Mouse (Mus musculus): Measurements from ENCODE around the gene Tmem202. TPM values are rescaled to one million over a fixed set of nuclear protein-coding genes. Genes with fewer than 3 reads are reported as not detected.

Gene Tmem202
- under 1 TPM; 0.42 to 0.65 TPM for total RNA-seq (2021)
- long read RNA-seq, experiment 1, partial matches to known transcripts: 0 of 1 reads
- long read RNA-seq, experiment 1, other reads (novel, unspliced or antisense): 1 of 1 reads
- long read RNA-seq, experiment 2: 0 reads

DNA sequence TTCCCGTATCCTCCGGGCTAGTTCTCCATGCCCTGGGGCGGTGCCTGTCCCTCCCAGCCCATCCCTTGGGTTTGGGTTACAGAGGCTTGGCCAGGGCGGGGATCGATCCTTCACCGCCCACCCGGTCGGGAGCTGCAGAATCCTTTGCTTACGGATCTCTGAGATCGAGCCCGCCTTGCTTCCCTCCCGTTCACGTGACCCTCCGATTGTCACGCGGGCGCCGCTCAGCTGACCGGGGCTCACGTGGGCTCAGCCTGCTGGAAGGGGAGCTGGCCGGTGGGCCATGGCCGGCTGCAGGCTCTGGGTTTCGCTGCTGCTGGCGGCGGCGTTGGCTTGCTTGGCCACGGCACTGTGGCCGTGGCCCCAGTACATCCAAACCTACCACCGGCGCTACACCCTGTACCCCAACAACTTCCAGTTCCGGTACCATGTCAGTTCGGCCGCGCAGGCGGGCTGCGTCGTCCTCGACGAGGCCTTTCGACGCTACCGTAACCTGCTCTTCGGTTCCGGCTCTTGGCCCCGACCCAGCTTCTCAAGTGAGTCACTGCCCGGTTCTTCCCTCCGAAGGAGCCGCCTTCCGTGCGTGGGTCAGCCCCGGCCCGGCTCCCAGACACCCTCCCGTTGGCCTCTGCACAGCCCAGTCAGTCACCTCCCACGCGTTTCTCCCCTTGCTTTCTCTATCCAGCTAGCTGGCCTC is at the start of gene Tmem202, which contains the start of gene Hexa:
Gene Tmem202 (minus strand): TSS at position 407 of the 697 bp plus-strand sequence.
Gene Hexa (plus strand): TSS at position 100 of the 697 bp plus-strand sequence.
- DNase-seq (ENCODE audit: low spot score in 2 of 2): peak; percentile 74 to 86

DNA sequence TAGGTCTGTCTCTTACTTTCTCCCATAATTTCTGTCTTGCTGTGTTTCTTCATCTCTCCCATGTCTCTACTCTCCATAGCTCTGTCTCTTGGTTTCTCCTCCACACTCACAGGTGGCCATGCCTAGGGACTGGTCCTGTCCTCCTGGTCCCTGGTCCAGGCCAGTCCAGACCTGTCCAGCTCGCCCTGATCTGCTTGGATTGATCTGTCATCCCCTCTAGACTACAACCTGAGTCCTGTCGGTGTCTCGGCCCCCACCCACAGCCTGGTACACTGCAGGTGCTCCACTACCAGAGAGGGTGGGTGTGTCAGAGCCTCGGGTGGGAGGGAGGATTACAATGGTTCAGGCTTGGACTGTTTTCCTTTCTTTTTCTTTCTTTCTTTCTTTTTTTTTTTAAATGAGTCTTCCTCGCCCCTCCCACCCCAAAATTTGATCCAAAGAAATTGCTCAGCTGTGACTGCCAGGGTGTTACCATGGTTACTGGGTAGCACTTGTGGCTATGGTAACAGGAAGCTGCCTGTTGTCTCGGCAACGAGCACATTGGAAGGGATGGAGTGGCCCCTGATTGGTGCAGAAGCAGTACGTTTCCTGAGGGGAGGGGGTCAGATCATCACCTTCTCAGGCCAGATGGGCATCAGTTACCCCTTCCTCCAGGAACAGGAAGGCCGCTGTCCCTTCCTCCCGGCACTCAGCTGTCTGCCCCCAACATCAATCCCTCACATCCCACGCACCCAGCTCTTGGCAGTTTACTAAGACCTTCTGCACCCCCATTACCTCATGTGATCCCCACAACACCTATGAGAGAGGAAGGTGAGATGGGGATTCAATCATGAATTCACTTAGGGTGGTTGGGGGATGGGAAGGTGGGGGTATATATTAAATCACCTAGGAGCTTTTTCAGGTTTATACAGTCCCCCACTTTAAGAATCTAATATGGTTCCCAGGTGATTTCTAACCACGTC is 49.3 kb upstream of the Tmem202 start:
- no peak for DNase-seq (ENCODE audit: low spot score in 2 of 2)

DNA sequence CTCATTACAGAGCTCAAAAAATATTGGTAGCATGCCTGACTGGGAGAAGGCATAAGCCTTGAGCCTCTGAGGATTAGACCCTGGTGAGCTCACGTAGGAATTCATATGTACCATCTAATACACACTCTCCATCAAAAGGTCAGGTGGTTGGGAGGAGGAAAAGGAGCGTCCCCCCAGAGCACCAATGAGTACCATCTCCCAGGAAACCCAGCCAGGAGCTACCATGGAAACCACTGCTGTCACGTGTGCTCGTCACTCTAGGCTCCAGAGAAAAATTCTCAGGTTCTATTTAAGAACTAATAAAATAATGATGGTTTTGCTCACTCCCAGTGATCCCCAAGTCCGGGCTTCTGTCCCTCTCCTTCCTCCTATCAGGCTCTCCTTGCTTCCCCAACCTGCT is 48.6 kb upstream of the Tmem202 start:
- DNase-seq (ENCODE audit: low spot score in 2 of 2): no peak

DNA sequence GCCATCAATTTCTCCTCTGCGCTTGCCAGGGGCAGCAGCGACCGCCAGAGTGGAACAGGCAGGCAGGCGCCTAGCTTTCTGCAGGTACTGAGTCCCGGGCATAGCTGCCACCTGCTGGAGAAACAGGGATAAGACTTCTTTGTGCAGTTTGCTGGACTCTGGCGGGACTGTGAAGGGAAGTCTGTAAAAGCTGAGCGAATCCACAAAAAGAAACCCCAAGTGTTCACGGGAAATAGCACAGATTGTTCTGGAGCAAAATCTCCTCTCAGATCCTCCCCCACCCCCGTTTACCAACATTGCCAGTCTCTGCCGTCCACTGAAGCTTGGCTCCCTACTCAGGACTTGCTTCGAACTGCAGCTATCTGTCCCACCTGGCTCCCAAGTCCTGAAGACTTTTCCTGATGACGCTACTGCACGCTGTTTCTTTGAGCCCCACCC is 45.2 kb upstream of the Tmem202 start:
- DNase-seq (ENCODE audit: low spot score in 2 of 2): peak in 1 of 2 experiments; percentile 67

DNA sequence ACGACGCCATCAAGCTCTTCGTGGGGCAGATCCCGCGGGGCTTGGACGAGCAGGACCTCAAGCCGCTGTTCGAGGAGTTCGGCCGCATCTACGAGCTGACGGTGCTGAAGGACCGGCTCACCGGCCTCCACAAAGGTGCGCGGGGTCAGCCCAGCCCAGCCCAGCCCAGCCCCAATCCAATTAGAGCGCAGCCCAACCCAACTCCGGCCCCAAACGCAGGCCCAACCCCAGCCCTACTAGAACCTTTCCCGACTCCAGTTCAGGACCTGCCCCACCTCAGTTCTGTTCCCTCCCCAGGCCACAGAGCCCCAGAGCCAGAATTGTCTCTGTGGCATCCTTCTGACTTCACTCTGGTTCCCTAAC is 38.8 kb upstream of the Tmem202 start:
- no peak for DNase-seq (ENCODE audit: low spot score in 2 of 2)

DNA sequence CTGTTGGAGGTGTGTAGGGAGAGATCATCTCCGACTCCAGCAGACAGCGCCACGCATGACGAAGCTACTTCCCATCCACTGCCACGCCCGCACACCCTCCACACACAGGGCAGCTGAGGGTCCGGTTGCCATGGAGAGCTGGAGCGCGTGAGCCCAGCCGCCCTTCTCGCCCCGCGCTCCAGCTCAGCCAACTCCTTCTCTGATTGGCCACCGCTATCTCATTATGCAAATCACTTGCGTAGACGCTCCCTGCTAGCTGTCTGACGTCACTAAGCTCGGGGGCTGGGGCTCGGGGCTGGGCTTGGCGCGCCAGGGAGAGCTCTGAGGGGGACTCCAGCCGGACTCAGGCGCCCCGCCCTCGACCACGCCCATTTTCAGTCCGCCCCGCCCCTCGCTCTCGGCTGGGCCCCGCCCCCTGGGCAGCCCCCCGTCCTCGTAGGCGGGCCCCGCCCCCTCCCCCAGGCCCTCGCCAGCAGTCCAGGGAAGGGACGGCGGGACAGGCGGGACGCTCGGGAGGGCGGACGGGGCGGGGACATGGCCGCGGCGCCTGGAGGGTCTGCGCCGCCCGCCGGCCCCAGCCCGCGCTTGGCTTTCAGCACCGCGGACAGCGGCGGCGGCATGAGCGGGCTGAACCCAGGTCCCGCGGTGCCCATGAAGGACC is 38.3 kb upstream of the Tmem202 start, which contains the start of gene Celf6:
Gene Celf6 (plus strand): TSS at position 74 of the 661 bp plus-strand sequence.
- peak; percentile 60 to 80 for DNase-seq (ENCODE audit: low spot score in 2 of 2)

DNA sequence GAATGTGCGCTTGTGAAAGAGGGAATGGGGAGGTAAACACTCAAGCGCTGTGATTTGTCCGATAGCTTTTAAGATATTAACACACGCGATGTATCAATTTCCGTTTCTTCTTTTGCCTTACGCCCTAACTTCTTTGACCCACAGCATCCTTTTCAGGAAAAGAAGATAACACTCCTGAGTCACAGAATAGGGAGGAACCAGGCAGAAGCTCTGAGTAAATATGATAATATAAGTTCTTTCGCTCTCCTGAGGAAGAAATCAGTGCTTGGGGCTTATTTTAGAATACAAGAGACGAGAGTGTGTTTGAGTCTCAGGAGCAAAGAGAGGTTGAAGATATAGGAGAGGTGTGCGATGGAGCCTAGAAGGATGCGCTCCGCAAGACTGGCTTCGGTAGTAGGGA is 37.8 kb upstream of the Tmem202 start:
- no peak for DNase-seq (ENCODE audit: low spot score in 2 of 2)

DNA sequence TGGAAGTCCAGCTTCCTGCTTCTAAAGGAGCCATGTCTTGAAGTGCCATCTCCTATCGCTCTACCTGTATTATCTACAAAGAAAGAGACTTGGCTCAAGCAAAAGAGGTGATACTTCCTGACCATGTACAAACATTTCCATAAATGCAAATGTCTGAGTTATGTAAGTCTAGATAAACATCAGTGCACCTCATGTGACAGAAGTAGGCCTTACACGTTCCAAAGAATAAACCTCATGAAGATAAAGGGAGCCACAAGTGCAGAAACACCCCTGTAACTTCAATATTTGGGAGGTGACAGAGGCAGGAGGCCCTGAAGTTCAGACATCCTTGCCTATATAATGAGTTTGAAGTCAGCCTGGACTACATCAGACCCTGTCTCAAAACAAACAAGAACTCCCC is 32.2 kb upstream of the Tmem202 start:
- no peak for DNase-seq (ENCODE audit: low spot score in 2 of 2)

DNA sequence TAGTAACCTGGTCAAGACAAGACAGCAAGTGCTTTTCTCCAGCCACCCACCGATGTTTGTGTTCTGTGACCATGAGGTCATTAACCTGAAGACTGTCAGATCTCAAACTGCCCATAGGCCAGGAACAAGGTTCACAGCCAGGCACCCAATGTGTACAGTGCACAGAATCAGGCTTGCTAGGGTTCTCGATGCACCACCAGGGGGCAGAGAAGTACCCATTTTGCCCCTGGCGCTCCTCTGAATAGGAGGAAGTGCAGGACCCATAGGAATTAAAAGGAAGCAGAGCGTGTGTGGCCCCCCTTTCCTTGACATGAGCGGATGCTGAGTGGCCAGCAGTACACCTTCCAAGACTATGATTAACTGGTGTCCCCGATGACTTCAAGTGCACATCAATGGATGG is 27.5 kb upstream of the Tmem202 start:
- peak in 1 of 2 experiments; percentile 51 for DNase-seq (ENCODE audit: low spot score in 2 of 2)

DNA sequence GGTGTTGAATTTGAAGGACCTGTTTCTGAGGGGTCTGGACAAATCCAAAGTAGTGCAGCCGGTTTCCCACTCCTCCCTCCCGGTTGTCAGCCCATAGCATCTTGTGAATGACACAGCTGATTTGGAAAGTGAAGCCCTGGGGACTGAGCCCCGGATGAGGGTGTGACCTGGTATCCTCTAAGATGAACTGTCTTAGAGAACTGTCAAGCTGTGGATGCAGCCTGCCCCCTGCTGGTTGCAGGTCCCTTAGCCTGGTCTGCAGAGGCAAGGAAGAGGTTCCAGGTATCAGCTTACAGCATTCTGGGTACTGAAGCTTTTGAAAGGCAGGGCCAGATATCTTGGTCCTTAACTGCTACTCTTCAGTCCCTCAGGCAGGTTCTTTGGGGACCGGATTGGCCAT is 26.0 kb upstream of the Tmem202 start:
- DNase-seq (ENCODE audit: low spot score in 2 of 2): peak; percentile 59 to 74

DNA sequence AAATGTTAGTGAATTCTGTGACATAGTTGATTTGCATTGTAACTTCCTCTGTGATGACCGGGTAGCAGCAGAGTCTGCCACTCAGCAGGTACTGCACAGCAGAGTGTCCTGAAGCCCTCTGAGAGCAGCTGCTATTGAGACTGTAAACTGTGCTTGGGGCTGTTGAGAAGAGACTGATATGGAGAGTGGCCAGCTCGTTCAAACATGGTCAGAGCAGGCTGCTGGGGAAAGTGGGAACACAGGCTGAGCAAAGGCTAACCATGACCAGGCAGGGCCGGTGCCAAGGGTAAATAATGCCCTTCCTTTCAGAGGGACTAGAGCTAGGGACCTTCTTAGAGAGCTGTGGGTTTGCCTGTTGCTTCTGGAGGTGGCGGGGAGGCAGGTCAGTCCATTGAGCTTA is 14.1 kb upstream of the Tmem202 start:
- no peak for DNase-seq (ENCODE audit: low spot score in 2 of 2)

DNA sequence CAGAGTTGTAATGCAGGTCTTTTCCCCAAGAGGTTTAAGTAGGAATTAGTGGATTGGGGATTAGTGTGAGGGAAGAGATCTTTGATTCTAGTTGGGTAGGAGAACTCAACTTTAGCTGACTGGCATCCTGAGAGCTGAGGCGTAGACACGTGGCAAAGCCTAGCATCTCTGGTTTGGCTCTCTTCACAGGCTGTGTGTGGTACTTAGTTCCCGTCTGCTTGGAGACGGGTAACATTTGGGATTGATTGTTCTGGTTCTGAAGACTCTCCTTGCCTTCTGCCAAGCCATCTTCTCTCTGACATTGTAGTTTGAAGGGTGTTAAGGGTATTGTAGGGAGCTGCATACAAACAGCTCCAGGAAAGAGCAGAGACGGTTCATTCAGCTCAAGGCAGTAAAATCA is 13.0 kb upstream of the Tmem202 start:
- no peak for DNase-seq (ENCODE audit: low spot score in 2 of 2)

DNA sequence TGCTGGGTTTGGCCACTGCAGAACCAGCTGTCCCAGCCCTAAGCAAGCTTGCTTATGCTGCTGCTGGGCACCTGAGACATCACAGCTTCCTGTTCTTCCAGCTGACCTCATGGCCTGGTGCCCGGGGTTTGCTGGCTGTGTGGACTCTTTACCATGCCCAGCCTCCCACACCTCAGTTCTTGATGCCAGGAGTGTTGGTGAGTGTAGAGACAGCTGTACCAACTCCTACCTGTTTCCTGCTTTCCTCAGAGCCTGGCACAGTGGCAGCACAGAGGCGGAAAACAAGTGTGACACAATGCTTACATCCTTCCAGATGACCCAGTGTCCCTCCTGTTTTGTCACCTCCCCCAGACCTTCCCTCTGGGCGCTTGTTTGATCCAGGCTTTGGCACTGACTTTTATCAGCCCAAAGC is 12.0 kb upstream of the Tmem202 start:
- DNase-seq (ENCODE audit: low spot score in 2 of 2): no peak

DNA sequence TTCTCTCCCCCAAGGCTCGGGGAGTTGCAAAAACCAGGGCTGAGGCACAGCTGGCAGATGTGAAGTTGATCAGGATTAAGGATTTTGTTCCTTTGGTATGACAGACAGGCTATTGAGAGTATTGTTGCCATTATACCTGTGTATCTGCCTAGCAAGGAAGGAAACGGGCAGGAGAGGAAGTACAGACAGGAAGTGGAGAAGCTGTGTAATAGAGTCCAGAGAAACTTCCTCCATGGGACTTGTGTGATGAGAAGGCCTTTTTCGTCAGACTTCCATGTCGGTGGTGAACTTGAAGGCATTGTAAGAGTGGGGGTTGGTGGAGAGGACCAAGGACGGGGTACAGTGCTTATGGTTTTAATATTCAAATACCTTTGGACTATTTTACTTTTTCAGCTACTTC is 11.4 kb upstream of the Tmem202 start:
- no peak for DNase-seq (ENCODE audit: low spot score in 2 of 2)

DNA sequence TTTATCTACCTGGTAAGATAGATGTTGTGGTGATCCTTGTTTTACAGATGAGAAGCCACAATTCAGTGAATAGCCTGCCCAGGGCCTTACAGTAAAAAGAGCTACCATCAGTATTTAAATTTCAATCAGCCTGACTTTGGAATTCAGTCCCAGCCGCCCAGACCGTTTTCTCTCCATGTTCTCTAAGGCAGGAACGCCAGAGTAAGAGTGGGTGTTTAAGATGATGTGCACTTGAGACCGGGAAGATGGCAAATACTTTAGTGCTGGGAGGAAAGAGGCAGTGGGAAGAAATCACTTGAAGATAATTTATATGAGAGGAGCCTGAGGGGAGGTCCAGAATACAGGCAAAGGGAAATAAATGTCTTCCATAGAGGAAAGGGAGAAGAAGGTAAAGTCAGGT is 10.4 kb upstream of the Tmem202 start:
- DNase-seq (ENCODE audit: low spot score in 2 of 2): no peak

DNA sequence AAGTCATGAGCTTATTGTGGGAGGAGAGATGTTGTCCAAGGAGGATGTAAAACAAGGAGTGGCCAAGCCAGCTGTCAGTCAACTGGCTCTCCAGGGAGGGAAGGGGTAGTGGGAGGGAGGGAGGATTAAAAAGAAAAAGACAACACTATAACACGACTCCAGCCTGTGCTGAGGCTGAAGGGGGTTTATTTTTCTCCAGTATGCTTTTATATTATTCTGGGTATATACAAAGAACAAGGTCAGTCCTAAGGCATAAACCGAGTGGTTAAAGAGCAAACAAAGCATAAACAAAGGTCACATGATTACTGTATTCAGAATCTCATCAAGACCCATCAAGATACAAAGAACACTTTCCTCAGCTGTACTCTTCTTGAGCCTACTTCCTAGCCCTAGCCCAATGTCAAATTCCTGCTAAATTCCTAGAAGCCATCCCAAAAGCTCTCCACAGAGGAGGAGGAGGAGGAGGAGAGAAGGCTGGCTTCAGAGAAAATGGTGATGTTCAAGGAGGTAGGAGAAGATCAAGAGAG is 9.4 kb upstream of the Tmem202 start:
- DNase-seq (ENCODE audit: low spot score in 2 of 2): no peak

DNA sequence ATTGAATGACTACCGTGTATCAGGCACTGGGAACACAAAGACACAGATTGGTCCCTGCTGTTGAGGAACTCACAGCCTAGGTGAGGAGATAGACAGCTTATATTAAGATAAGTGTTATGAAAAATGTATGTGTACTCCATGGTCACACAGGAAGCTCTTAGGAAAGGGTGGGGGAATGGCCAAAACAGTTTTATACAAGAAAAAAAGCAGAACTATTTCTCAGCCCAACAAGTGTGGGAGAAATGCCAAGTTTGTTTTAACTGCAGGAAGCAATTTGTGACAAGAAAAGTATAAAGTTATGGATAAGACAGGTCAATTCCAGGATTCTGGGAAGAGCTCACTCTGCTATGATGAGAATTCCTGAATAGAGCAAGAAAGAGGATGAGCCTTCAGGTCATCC is 8.2 kb upstream of the Tmem202 start:
- no peak for DNase-seq (ENCODE audit: low spot score in 2 of 2)

DNA sequence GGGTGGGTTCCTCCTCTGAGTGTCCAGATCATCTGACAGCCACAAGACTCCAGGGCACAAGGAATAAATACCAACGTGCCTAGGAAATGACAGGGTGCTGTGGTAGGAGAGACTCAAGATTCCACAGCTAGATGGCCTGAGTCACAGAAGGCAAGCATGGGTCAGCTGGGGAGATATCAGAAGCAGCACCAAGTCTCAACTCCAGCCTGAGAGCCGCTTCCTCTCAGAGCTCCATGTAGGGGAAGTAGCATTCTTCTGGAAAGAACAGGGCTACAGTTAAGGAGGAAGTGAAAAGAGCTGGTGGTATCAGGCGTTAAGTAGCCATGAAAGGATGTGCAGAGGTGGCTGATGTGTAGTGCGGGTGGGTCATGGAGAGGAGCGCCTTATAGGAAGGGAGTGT is 5.1 kb upstream of the Tmem202 start:
- no peak for DNase-seq (ENCODE audit: low spot score in 2 of 2)

DNA sequence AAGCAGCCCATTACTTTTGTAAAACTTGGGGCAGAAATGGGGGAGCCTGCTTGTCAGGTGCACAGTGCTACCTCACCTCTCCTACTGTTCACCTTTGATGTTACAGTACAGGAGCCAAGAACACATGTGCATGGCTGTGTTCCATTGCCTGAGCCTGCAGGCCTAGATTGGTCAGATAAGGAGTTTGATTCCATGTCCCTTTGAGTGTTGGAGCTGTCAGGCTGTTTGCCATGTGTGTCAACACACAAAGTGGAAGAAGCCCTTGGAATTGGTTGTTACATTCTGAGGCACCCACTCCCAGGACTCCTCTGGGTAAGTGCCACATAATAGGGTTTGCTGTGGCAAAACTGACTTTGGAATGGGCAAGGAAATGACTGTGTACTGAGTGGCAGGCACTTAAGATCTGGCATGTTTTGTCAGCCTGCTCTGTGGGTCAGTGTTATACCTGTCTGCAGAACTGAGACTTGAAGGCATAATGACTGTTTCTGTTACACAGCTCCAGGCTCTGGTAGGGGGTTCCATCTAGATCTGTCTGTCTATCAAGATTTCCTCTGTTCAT is 3.2 kb upstream of the Tmem202 start:
- no peak for DNase-seq (ENCODE audit: low spot score in 2 of 2)

DNA sequence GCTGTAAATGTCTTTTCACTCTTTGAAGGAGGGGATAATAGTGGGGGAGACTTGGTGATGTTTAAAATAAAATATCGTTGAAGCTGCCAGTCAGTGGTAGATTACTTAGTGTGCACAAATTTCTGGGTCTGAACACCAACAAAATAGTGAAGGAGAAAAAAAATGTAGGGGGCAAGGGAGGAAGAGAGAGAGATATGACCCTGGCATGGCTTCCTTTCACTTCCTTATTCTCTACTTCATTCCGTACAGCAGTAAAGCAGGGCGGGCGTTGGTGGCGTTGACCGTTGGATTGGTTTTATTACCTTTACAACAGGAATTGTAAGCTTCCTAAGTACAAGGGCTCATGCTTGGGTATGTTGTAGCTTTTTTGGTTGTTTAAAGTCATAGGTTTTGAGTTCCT is 2.0 kb upstream of the Tmem202 start:
- no peak for DNase-seq (ENCODE audit: low spot score in 2 of 2)

DNA sequence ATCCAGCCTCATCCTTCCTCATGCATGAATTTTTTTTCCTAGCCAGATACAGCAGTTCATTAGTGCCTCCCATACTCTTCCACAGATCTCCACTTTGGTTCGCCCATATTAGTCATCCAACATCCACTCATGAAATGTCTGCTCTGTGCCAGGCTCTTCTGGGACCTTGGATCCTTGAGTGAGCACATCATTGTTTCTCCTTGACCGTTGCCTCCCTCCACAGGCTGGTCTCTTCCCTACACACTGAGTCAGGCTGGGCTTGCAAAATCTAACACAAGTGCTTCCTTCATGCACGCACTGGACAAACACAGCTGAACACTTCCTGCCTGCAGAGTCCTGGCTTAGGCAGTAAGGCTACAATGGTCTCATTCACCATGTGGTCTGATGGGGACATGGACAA is 2.0 kb downstream of the Tmem202 start:
- DNase-seq (ENCODE audit: low spot score in 2 of 2): no peak

Measured in gastrocnemius, postnatal 4 days (tissue).